Mouse (Mus musculus): ENCODE results near the gene Grrp1. TPM values are rescaled to one million over a fixed set of nuclear protein-coding genes. Genes with fewer than 3 reads are reported as not detected.
"Not testable (repeated sequence)": the region's sequence is repeated elsewhere in the genome, so short reads cannot be mapped to it uniquely, and the experiment has no call there.

Gene Grrp1
- polyA plus RNA-seq, 1 experiment from 2014 or later: 4.5 TPM

GRCm38 (mm10) chr4:134269622-134270021 lies 15.7 kb upstream of the Grrp1 start:
- ATAC-seq (ENCODE audit: insufficient number of reproducible peaks, low FRiP score); H3K27me3 ChIP-seq (replicated peaks); H3K9me3 ChIP-seq (replicated peaks); H3K4me1 ChIP-seq (replicated peaks); H3K9ac ChIP-seq; H3K27ac ChIP-seq (ENCODE audit: poor library complexity, severe bottlenecking); H3K36me3 ChIP-seq; H3K4me3 ChIP-seq; H3K4me2 ChIP-seq: not testable (repeated sequence)

- H3K36me3 ChIP-seq: no peaks in the 10 kb centered on the region
- H3K4me2 ChIP-seq: no peak overlapping the region
- ATAC-seq (ENCODE audit: insufficient number of reproducible peaks, low FRiP score): no peak
- no peak overlapping the region for H3K4me3 ChIP-seq
- H3K4me1 ChIP-seq (replicated peaks): peaks cover 7% of the 10 kb centered on the region; the same call in 1 of the 2 replicates
- no peak overlapping the region for H3K9ac ChIP-seq
- WGBS: 77% methylated on average over 19 of the region's 19 CpGs
- H3K9me3 ChIP-seq (replicated peaks): peaks cover 9% of the 10 kb centered on the region
- H3K27me3 ChIP-seq (replicated peaks): no peaks in the 10 kb centered on the region
- H3K27ac ChIP-seq (ENCODE audit: poor library complexity, severe bottlenecking): no peak overlapping the region
Observed at GRCm38 (mm10) chr4:134268102-134268655, 14.3 kb upstream of the Grrp1 start.

GRCm38 (mm10) chr4:134265860-134266585 lies 12.1 kb upstream of the Grrp1 start:
- WGBS: 66% methylated on average over 9 of the region's 9 CpGs
- Histone ChIP-seq H3K36me3 (no peaks in the 10 kb centered on the region), H3K4me2 (no peak overlapping the region), H3K9me3 (replicated peaks) (peaks cover 13% of the 10 kb centered on the region), H3K27me3 (replicated peaks) (no peaks in the 10 kb centered on the region), H3K4me1 (replicated peaks) (no peaks in the 10 kb centered on the region), H3K4me3 (no peak overlapping the region), H3K9ac (no peak overlapping the region), H3K27ac (ENCODE audit: poor library complexity, severe bottlenecking) (no peak overlapping the region)
- no peak for ATAC-seq (ENCODE audit: insufficient number of reproducible peaks, low FRiP score)

- ATAC-seq (ENCODE audit: insufficient number of reproducible peaks, low FRiP score): no peak
- H3K4me2 ChIP-seq: no peak overlapping the region
Observed at GRCm38 (mm10) chr4:134263191-134263590, 9.3 kb upstream of the Grrp1 start.

GRCm38 (mm10) chr4:134258354-134258753 lies 4.4 kb upstream of the Grrp1 start:
- Histone ChIP-seq H3K9ac (no peak overlapping the region), H3K4me1 (replicated peaks) (peaks cover 46% of the 10 kb centered on the region), H3K27me3 (replicated peaks) (0 out of 2 replicates have a peak, but pooled peaks cover under 1% of the 10 kb centered on the region), H3K4me3 (no peak overlapping the region), H3K9me3 (replicated peaks) (0 out of 2 replicates have a peak, but pooled peaks cover 4% of the 10 kb centered on the region), H3K4me2 (no peak overlapping the region), H3K27ac (ENCODE audit: poor library complexity, severe bottlenecking) (no peak overlapping the region), H3K36me3 (no peaks in the 10 kb centered on the region)
- WGBS: 60% methylated on average over 11 of the region's 11 CpGs
- ATAC-seq (ENCODE audit: insufficient number of reproducible peaks, low FRiP score): no peak

More at GRCm38 (mm10) chr4:134263191-134263590, 9.3 kb upstream of the Grrp1 start:
- no peaks in the 10 kb centered on the region for H3K36me3 ChIP-seq
- 25% methylated on average over 6 of the region's 6 CpGs for WGBS
- H3K9me3 ChIP-seq (replicated peaks): peaks cover 8% of the 10 kb centered on the region; the same call in 1 of the 2 replicates
- no peak overlapping the region for H3K27ac ChIP-seq (ENCODE audit: poor library complexity, severe bottlenecking)
- H3K9ac ChIP-seq: no peak overlapping the region
- H3K4me1 ChIP-seq (replicated peaks): 0 out of 2 replicates have a peak, but pooled peaks cover under 1% of the 10 kb centered on the region
- no peaks in the 10 kb centered on the region for H3K27me3 ChIP-seq (replicated peaks)
- no peak overlapping the region for H3K4me3 ChIP-seq

GRCm38 (mm10) chr4:134257198-134258009 lies 3.5 kb upstream of the Grrp1 start:
- peaks cover 8% of the 10 kb centered on the region for H3K27me3 ChIP-seq (replicated peaks)
- H3K4me3 ChIP-seq: no peak overlapping the region
- H3K27ac ChIP-seq (ENCODE audit: poor library complexity, severe bottlenecking): 0 out of 2 replicates have a peak overlapping the region, but pooled peaks have one; percentile 32
- WGBS: 23% methylated on average over 11 of the region's 11 CpGs
- 0 out of 2 replicates have a peak overlapping the region, but pooled peaks have one; percentile 0 for H3K9ac ChIP-seq
- 0 out of 2 replicates have a peak, but pooled peaks cover 4% of the 10 kb centered on the region for H3K9me3 ChIP-seq (replicated peaks)
- H3K4me2 ChIP-seq: peak overlapping the region; percentile 44
- H3K36me3 ChIP-seq: no peaks in the 10 kb centered on the region
- no peak for ATAC-seq (ENCODE audit: insufficient number of reproducible peaks, low FRiP score)
- H3K4me1 ChIP-seq (replicated peaks): peaks cover 53% of the 10 kb centered on the region

GRCm38 (mm10) chr4:134256407-134257197 lies 2.7 kb upstream of the Grrp1 start:
- peaks cover 61% of the 10 kb centered on the region for H3K4me1 ChIP-seq (replicated peaks)
- ATAC-seq (ENCODE audit: insufficient number of reproducible peaks, low FRiP score): no peak; the same call in 1 of the 2 replicates

GRCm38 (mm10) chr4:134255854-134256253 lies 1.9 kb upstream of the Grrp1 start:
- ATAC-seq (ENCODE audit: insufficient number of reproducible peaks, low FRiP score): no peak
- peaks cover 23% of the 10 kb centered on the region for H3K27me3 ChIP-seq (replicated peaks)
- H3K4me3 ChIP-seq: no peak overlapping the region
- 0 out of 2 replicates have a peak overlapping the region, but pooled peaks have one; percentile 0 for H3K27ac ChIP-seq (ENCODE audit: poor library complexity, severe bottlenecking)
- H3K9me3 ChIP-seq (replicated peaks): no peaks in the 10 kb centered on the region
- H3K4me2 ChIP-seq: no peak overlapping the region
- 33% methylated on average over 4 of the region's 4 CpGs for WGBS
- no peaks in the 10 kb centered on the region for H3K36me3 ChIP-seq
- H3K4me1 ChIP-seq (replicated peaks): peaks cover 69% of the 10 kb centered on the region
- no peak overlapping the region for H3K9ac ChIP-seq

More at GRCm38 (mm10) chr4:134256407-134257197, 2.7 kb upstream of the Grrp1 start:
- no peaks in the 10 kb centered on the region for H3K36me3 ChIP-seq
- peak overlapping the region; percentile 0; the same call in 1 of the 2 replicates for H3K9ac ChIP-seq
- H3K4me2 ChIP-seq: peak overlapping the region; percentile 44
- H3K9me3 ChIP-seq (replicated peaks): no peaks in the 10 kb centered on the region
- H3K27ac ChIP-seq (ENCODE audit: poor library complexity, severe bottlenecking): 0 out of 2 replicates have a peak overlapping the region, but pooled peaks have one; percentile 32
- WGBS: 12% methylated on average over 17 of the region's 19 CpGs
- peaks cover 16% of the 10 kb centered on the region for H3K27me3 ChIP-seq (replicated peaks)
- H3K4me3 ChIP-seq: no peak overlapping the region

- H3K4me1 ChIP-seq (replicated peaks): peaks cover 79% of the 10 kb centered on the region
- WGBS: 53% methylated on average over 3 of the region's 3 CpGs
Observed at GRCm38 (mm10) chr4:134254835-134255234, 929 bp upstream of the Grrp1 start.

GRCm38 (mm10) chr4:134252911-134253721 lies 790 bp downstream of the Grrp1 start:
- WGBS: 19% methylated on average over 15 of the region's 15 CpGs
- H3K27me3 ChIP-seq (replicated peaks): peaks cover 42% of the 10 kb centered on the region
- no peaks in the 10 kb centered on the region for H3K36me3 ChIP-seq
- peaks cover 82% of the 10 kb centered on the region for H3K4me1 ChIP-seq (replicated peaks)
- H3K9ac ChIP-seq: peak overlapping the region; percentile 67
- H3K4me2 ChIP-seq: peak overlapping the region; percentile 97
- peak overlapping the region; percentile 54 for H3K4me3 ChIP-seq
- ATAC-seq (ENCODE audit: insufficient number of reproducible peaks, low FRiP score): no peak
- peak overlapping the region; percentile 50 for H3K27ac ChIP-seq (ENCODE audit: poor library complexity, severe bottlenecking)
- H3K9me3 ChIP-seq (replicated peaks): no peaks in the 10 kb centered on the region

More at GRCm38 (mm10) chr4:134254835-134255234, 929 bp upstream of the Grrp1 start:
- Histone ChIP-seq H3K36me3 (no peaks in the 10 kb centered on the region), H3K4me3 (no peak overlapping the region), H3K9me3 (replicated peaks) (no peaks in the 10 kb centered on the region), H3K27me3 (replicated peaks) (peaks cover 30% of the 10 kb centered on the region), H3K9ac (no peak overlapping the region), H3K4me2 (no peak overlapping the region), H3K27ac (ENCODE audit: poor library complexity, severe bottlenecking) (no peak overlapping the region)
- no peak for ATAC-seq (ENCODE audit: insufficient number of reproducible peaks, low FRiP score)

All from heart, embryonic 12.5 days (tissue).